Mouse (Mus musculus): ENCODE measurements around the gene Rac3.
"Not testable (repeated sequence)": the region's sequence is repeated elsewhere in the genome, so short reads cannot be mapped to it uniquely, and the experiment has no call there.

The Rac3 gene

GRCm38 (mm10) chr11:120730331-120730870 lies 9.1 kb downstream of the Rac3 start:
- DNase-seq = no peak

- DNase-seq = no peak
These were observed 10.1 kb downstream of the Rac3 start for GRCm38 (mm10) chr11:120731395-120731794.

GRCm38 (mm10) chr11:120731858-120732680 lies 10.8 kb downstream of the Rac3 start, which contains the start of gene Cbr2:
TSS of gene Cbr2 (minus strand) at chr11:120732114.
- DNase-seq = no peak

GRCm38 (mm10) chr11:120733521-120733920 lies 12.3 kb downstream of the Rac3 start:
- DNase-seq = no peak

GRCm38 (mm10) chr11:120736424-120736823 lies 15.2 kb downstream of the Rac3 start:
- no peak for DNase-seq

GRCm38 (mm10) chr11:120740981-120741380 lies 19.7 kb downstream of the Rac3 start:
- DNase-seq = no peak

GRCm38 (mm10) chr11:120744121-120744701 lies 22.9 kb downstream of the Rac3 start:
- DNase-seq = no peak

- DNase-seq = no peak
These were observed 26.7 kb downstream of the Rac3 start for GRCm38 (mm10) chr11:120747974-120748373.

- no peak for DNase-seq
These were observed 28.2 kb downstream of the Rac3 start for GRCm38 (mm10) chr11:120749430-120749829.

- no peak for DNase-seq
These were observed 30.3 kb downstream of the Rac3 start for GRCm38 (mm10) chr11:120751606-120752005.

GRCm38 (mm10) chr11:120760236-120760635 lies 39.0 kb downstream of the Rac3 start:
- DNase-seq = no peak

GRCm38 (mm10) chr11:120761811-120762671 lies 40.8 kb downstream of the Rac3 start:
- no peak for DNase-seq

- DNase-seq = not testable (repeated sequence)
These were observed 41.4 kb downstream of the Rac3 start, which contains the start of gene Hmga1b for GRCm38 (mm10) chr11:120762672-120763041. TSS of gene Hmga1b (plus strand) at chr11:120762794.

- not testable (repeated sequence) for DNase-seq
These were observed 42.1 kb downstream of the Rac3 start for GRCm38 (mm10) chr11:120763121-120763999.

- not testable (repeated sequence) for DNase-seq
These were observed 45.8 kb downstream of the Rac3 start for GRCm38 (mm10) chr11:120767023-120767422.

GRCm38 (mm10) chr11:120768206-120768605 lies 46.9 kb downstream of the Rac3 start:
- DNase-seq = no peak

GRCm38 (mm10) chr11:120772749-120773148 lies 51.5 kb downstream of the Rac3 start:
- no peak for DNase-seq

All from cerebellum, adult 11 months (tissue).